Comparison of ENCODE assay signal across 12 mouse cellular contexts in the genomic region with DNA sequence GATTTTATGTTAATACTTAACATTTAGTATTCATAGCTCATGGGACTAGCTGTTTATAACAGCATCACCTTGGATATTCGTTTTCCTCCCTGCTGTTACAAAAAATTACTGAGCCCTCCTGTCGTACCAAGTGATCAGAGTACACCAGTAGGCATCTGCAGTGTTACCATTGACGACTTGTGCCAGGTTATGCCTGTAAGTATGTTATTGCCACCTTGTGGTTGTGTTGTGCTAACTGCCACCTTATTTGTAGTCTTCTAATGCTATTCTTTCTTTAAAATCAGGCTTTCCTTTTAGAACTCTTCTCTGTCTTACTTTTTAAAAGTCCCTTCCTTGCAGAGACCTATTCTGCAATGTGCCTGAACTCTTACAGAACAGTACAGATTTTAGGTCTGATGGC. TPM values are rescaled to one million over a fixed set of nuclear protein-coding genes. Genes with fewer than 3 reads are reported as not detected.
DNase-seq lines count a peak whose midpoint lies in the region; ATAC-seq and TF ChIP-seq lines count a peak whose summit lies in the region.
"Had no signal": no experiment of that assay in that cellular context is flagged by ENCODE, and none has a peak within 500 bp of the region (broad histone marks: within the 10 kb centered on the region; RNA-seq: fewer than 3 reads in every experiment).

No protein-coding gene starts in this region.

- TF ChIP-seq EP300 in CH12.LX (IDR thresholded peaks at IDR 0.05; ENCODE audit: low read length): no peak
- no peak for TF ChIP-seq EP300 in liver, embryonic 14.5 days (IDR thresholded peaks at IDR 0.05; ENCODE audit: low read depth)

- no peak overlapping the region for H3K4me3 ChIP-seq in forebrain, embryonic 14.5 days (ENCODE audit: low read depth, low read length)
- H3K4me3 ChIP-seq in forebrain, embryonic 11.5 days (ENCODE audit: low read depth, low read length): no peak overlapping the region
- no peak overlapping the region for H3K4me3 ChIP-seq in CH12.LX (replicated peaks in 1 of 3; ENCODE audit: low read depth in 2 of 3, low read length in 2 of 3, poor library complexity in 1 of 3)
- H3K4me3 ChIP-seq in liver, embryonic 14.5 days (ENCODE audit: insufficient read depth in 1 of 2, low read depth in 2 of 2, low read length in 2 of 2): no peak overlapping the region
- H3K4me3 ChIP-seq in intestine, embryonic 15.5 days (replicated peaks): no peak overlapping the region
- H3K4me3 ChIP-seq in thymus, adult 2 months (ENCODE audit: control insufficient read depth, insufficient read depth, low read length): no peak overlapping the region
- H3K4me3 ChIP-seq: liver, embryonic 15.5 days; stomach, embryonic 15.5 days had no signal

- in situ Hi-C loops in CH12.LX (cut with MboI; ENCODE audit: low pct_ligation_motif_present, low pct_unique_long_range_greater_than_20kb, low sequenced_read_pairs): loop anchor here (25.0 kb wide), 1 partner anchor 303 kb away; the partner anchor contains the start of gene Fgfbp3

- dilution Hi-C loops in CH12.LX (cut with MboI; ENCODE audit: extremely low pct_ligation_motif_present, extremely low pct_unique_long_range_greater_than_20kb, low sequenced_read_pairs): no loop called here

- peak in 1 of 2 experiments; percentile 60; a peak in 2 of 4 replicates for TF ChIP-seq CTCF in CH12.LX (conservative IDR thresholded peaks at IDR 0.05 in 1 of 2, IDR thresholded peaks at IDR 0.05 in 1 of 2; ENCODE audit: low read depth in 2 of 2, low read length in 2 of 2)
- peak; percentile 40; the same call in 1 of the 2 replicates for TF ChIP-seq CTCF in liver, embryonic 14.5 days (IDR thresholded peaks at IDR 0.05; ENCODE audit: low read depth)
- no peak for TF ChIP-seq CTCF in thymus, adult 2 months (IDR thresholded peaks at IDR 0.05; ENCODE audit: borderline replicate concordance, control insufficient read depth, extremely low read depth, insufficient read depth, low read length, poor library complexity)

- no peaks in the 10 kb centered on the region for H3K27me3 ChIP-seq in forebrain, embryonic 14.5 days (replicated peaks; ENCODE audit: control insufficient read depth, insufficient read depth, low read length)
- H3K27me3 ChIP-seq in forebrain, embryonic 11.5 days (ENCODE audit: control insufficient read depth, insufficient read depth, low read length): no peaks in the 10 kb centered on the region
- H3K27me3 ChIP-seq in CH12.LX (replicated peaks): no peaks in the 10 kb centered on the region
- no peaks in the 10 kb centered on the region for H3K27me3 ChIP-seq in liver, embryonic 14.5 days (ENCODE audit: control insufficient read depth, insufficient read depth, low read length)
- no peaks in the 10 kb centered on the region for H3K27me3 ChIP-seq in intestine, embryonic 15.5 days (replicated peaks)
- H3K27me3 ChIP-seq in thymus, adult 2 months (ENCODE audit: control insufficient read depth, insufficient read depth, low read length): no peaks in the 10 kb centered on the region
- H3K27me3 ChIP-seq: liver, embryonic 15.5 days; stomach, embryonic 15.5 days had no signal

- no peak overlapping the region for H3K4me2 ChIP-seq in forebrain, embryonic 14.5 days (ENCODE audit: low read length)
- no peak overlapping the region for H3K4me2 ChIP-seq in forebrain, embryonic 11.5 days (ENCODE audit: low read depth, low read length, severe bottlenecking)
- no peak overlapping the region for H3K4me2 ChIP-seq in CH12.LX (ENCODE audit: insufficient read depth, low read depth, poor library complexity, severe bottlenecking)
- no peak overlapping the region for H3K4me2 ChIP-seq in liver, embryonic 14.5 days (ENCODE audit: low read depth)
- H3K4me2 ChIP-seq in intestine, embryonic 15.5 days (replicated peaks): no peak overlapping the region
- H3K4me2 ChIP-seq: stomach, embryonic 15.5 days had no signal

- no peak for ATAC-seq in forebrain, embryonic 14.5 days
- ATAC-seq in forebrain, embryonic 11.5 days (replicated peaks; ENCODE audit: low FRiP score): no peak
- no peak for ATAC-seq in liver, embryonic 14.5 days (ENCODE audit: insufficient read depth)
- ATAC-seq in intestine, embryonic 15.5 days: no peak
- ATAC-seq: forebrain, embryonic 16.5 days had no signal

- no peaks in the 10 kb centered on the region for H3K9me3 ChIP-seq in forebrain, embryonic 14.5 days (replicated peaks; ENCODE audit: control insufficient read depth, low read length)
- no peaks in the 10 kb centered on the region for H3K9me3 ChIP-seq in forebrain, embryonic 11.5 days (ENCODE audit: control insufficient read depth, low read length)
- H3K9me3 ChIP-seq in CH12.LX (replicated peaks; ENCODE audit: low read length): no peaks in the 10 kb centered on the region
- no peaks in the 10 kb centered on the region for H3K9me3 ChIP-seq in liver, embryonic 14.5 days (ENCODE audit: control insufficient read depth, low read length)
- H3K9me3 ChIP-seq in intestine, embryonic 15.5 days: no peaks in the 10 kb centered on the region
- H3K9me3 ChIP-seq: liver, embryonic 15.5 days; stomach, embryonic 15.5 days had no signal

- no peaks in the 10 kb centered on the region for H3K79me2 ChIP-seq in CH12.LX (replicated peaks; ENCODE audit: control insufficient read depth, extremely low read depth, insufficient read depth, poor library complexity, severe bottlenecking)

- DNase-seq in forebrain, embryonic 14.5 days (ENCODE audit: low spot score): peak; percentile 22
- no peak for DNase-seq in forebrain, embryonic 11.5 days (ENCODE audit: low spot score)
- peak; percentile 20 for DNase-seq in layer of hippocampus, adult 9-11 months
- no peak for DNase-seq in layer of hippocampus, adult 11-12 months (ENCODE audit: low spot score)
- DNase-seq in CH12.LX (ENCODE audit: extremely low read depth): peak; percentile 12
- DNase-seq in liver, embryonic 14.5 days (ENCODE audit: low read depth in 3 of 3, low spot score in 3 of 3): no peak
- no peak for DNase-seq in thymus, adult 2 months
- DNase-seq: adrenal gland, postnatal 25 days had no signal

- no peaks in the 10 kb centered on the region for H3K4me1 ChIP-seq in forebrain, embryonic 14.5 days (ENCODE audit: control insufficient read depth, insufficient read depth, low read length)
- no peaks in the 10 kb centered on the region for H3K4me1 ChIP-seq in forebrain, embryonic 11.5 days (replicated peaks; ENCODE audit: control insufficient read depth, insufficient read depth, low read length)
- H3K4me1 ChIP-seq in CH12.LX (ENCODE audit: control insufficient read depth in 1 of 2, insufficient read depth in 2 of 2): no peaks in the 10 kb centered on the region
- H3K4me1 ChIP-seq in liver, embryonic 14.5 days (replicated peaks; ENCODE audit: control insufficient read depth in 2 of 2, insufficient read depth in 2 of 2, low read length in 1 of 2): peaks cover 4 to 11% of the 10 kb centered on the region in 2 experiments; a peak in 3 of 4 replicates
- no peaks in the 10 kb centered on the region for H3K4me1 ChIP-seq in intestine, embryonic 15.5 days (replicated peaks)
- no peaks in the 10 kb centered on the region for H3K4me1 ChIP-seq in thymus, adult 2 months (replicated peaks; ENCODE audit: control insufficient read depth, insufficient read depth, low read length)
- H3K4me1 ChIP-seq: stomach, embryonic 15.5 days had no signal

- peaks cover 7% of the 10 kb centered on the region; the same call in 1 of the 2 replicates for H3K36me3 ChIP-seq in forebrain, embryonic 14.5 days (ENCODE audit: control insufficient read depth, insufficient read depth, low read length)
- no peaks in the 10 kb centered on the region for H3K36me3 ChIP-seq in forebrain, embryonic 11.5 days (ENCODE audit: control insufficient read depth, insufficient read depth, low read length)
- no peaks in the 10 kb centered on the region for H3K36me3 ChIP-seq in CH12.LX (replicated peaks in 1 of 2; ENCODE audit: control insufficient read depth in 1 of 2, insufficient read depth in 1 of 2, low read length in 1 of 2)
- no peaks in the 10 kb centered on the region for H3K36me3 ChIP-seq in liver, embryonic 14.5 days (replicated peaks; ENCODE audit: control insufficient read depth, insufficient read depth, low read depth)
- no peaks in the 10 kb centered on the region for H3K36me3 ChIP-seq in intestine, embryonic 15.5 days
- H3K36me3 ChIP-seq in thymus, adult 2 months (ENCODE audit: control insufficient read depth, insufficient read depth, low read length): no peaks in the 10 kb centered on the region
- H3K36me3 ChIP-seq: liver, embryonic 15.5 days; stomach, embryonic 15.5 days had no signal

- no peak overlapping the region for H3K27ac ChIP-seq in forebrain, embryonic 14.5 days (ENCODE audit: low read depth, low read length)
- H3K27ac ChIP-seq in forebrain, embryonic 11.5 days (ENCODE audit: low read depth, low read length): no peak overlapping the region
- H3K27ac ChIP-seq in CH12.LX (ENCODE audit: insufficient read depth, low read depth): no peak overlapping the region
- no peak overlapping the region for H3K27ac ChIP-seq in liver, embryonic 14.5 days
- no peak overlapping the region for H3K27ac ChIP-seq in intestine, embryonic 15.5 days
- H3K27ac ChIP-seq in thymus, adult 2 months (ENCODE audit: control insufficient read depth, insufficient read depth, low read length): no peak overlapping the region
- H3K27ac ChIP-seq: liver, embryonic 15.5 days; stomach, embryonic 15.5 days had no signal

- peak; percentile 50 for TF ChIP-seq RAD21 in CH12.LX (IDR thresholded peaks at IDR 0.05; ENCODE audit: low read depth, low read length)

- WGBS in forebrain, embryonic 14.5 days: 46% methylated on average over 3 of the region's 3 CpGs
- 58% methylated on average over 3 of the region's 3 CpGs for WGBS in forebrain, embryonic 11.5 days
- 26% methylated on average over 3 of the region's 3 CpGs for WGBS in liver, embryonic 14.5 days (ENCODE audit: insufficient replicate concordance)
- 52% methylated on average over 3 of the region's 3 CpGs for WGBS in intestine, embryonic 15.5 days
- WGBS in thymus, adult 2 months: 72% methylated on average over 3 of the region's 3 CpGs

- no peak for TF ChIP-seq POLR2A in CH12.LX (IDR thresholded peaks at IDR 0.05; ENCODE audit: low read depth, low read length)
- no peak for TF ChIP-seq POLR2A in thymus, adult 2 months (IDR thresholded peaks at IDR 0.05; ENCODE audit: control insufficient read depth, extremely low read depth, insufficient read depth, low read length, poor library complexity)

- no peak overlapping the region for H3K9ac ChIP-seq in forebrain, embryonic 14.5 days (ENCODE audit: low read length)
- no peak overlapping the region for H3K9ac ChIP-seq in forebrain, embryonic 11.5 days (ENCODE audit: low read length)
- no peak overlapping the region for H3K9ac ChIP-seq in CH12.LX (ENCODE audit: insufficient read depth, low read depth)
- no peak overlapping the region for H3K9ac ChIP-seq in liver, embryonic 14.5 days (replicated peaks)
- H3K9ac ChIP-seq in intestine, embryonic 15.5 days: no peak overlapping the region
- H3K9ac ChIP-seq: liver, embryonic 15.5 days; stomach, embryonic 15.5 days had no signal

RNA-seq across cellular contexts. Expression of gene Hectd2, which starts 54.8 kb away (rescaled TPM):
- 14.4 and 14.5 TPM in 2 replicates for polyA plus RNA-seq in forebrain, embryonic 14.5 days (2014; fragmentation: Nextera tagmentation; extraction: Ambion mirVana)
- 5.5 and 5.6 TPM in 2 replicates for polyA plus RNA-seq in forebrain, embryonic 11.5 days (2014; fragmentation: Nextera tagmentation; extraction: Ambion mirVana)
- total RNA-seq in CH12.LX (2012; rRNA removed) (0.08 TPM in 2 replicates), CH12.LX (2014; rRNA removed) (0.49 and 0.78 TPM in 2 replicates)
- polyA plus RNA-seq in CH12.LX (2012; ENCODE audit: insufficient read length, low read depth): 0.56 and 0.70 TPM in 2 replicates
- 0.29 and 0.36 TPM in 2 replicates for polyA plus RNA-seq in liver, embryonic 14.5 days (2012; rRNA removed)
- polyA plus RNA-seq in liver, embryonic 14.5 days (2014; fragmentation: Nextera tagmentation; extraction: Ambion mirVana): 0.39 and 0.45 TPM in 2 replicates
- polyA plus RNA-seq in intestine, embryonic 15.5 days (2015; fragmentation: Nextera tagmentation; extraction: Ambion mirVana): 1.9 and 2.2 TPM in 2 replicates
- 2.3 and 2.6 TPM in 2 replicates for polyA plus RNA-seq in thymus, adult 2 months (2012; rRNA removed)

Comparison
In these comparisons a context has a peak if more than half of its experiments do, and no peak if none do; other contexts are left out.
1. DNase-seq: peak in forebrain, embryonic 14.5 days (single experiment), layer of hippocampus, adult 9-11 months (single experiment) and CH12.LX (single experiment); none in forebrain, embryonic 11.5 days (single experiment), layer of hippocampus, adult 11-12 months (single experiment), liver, embryonic 14.5 days (0 of 3) and thymus, adult 2 months (single experiment).